Mouse (Mus musculus) megakaryocyte-erythroid progenitor cell, adult 5-6 weeks (primary cell): ENCODE measurements around the gene Glis1. TPM values are rescaled to one million over a fixed set of nuclear protein-coding genes. Genes with fewer than 3 reads are reported as not detected.

ENCODE experiments used
- ATAC-seq: replicated peaks from 2 replicates; pipeline ENCODE4 v1.8.0; 2016; ENCODE audit warnings: mild to moderate bottlenecking, inconsistent platforms; ENCODE audit not compliant: severe bottlenecking, poor library complexity, low FRiP score, low TSS enrichment
- total RNA-seq, 2 experiments: library from RNA; stranded (forward) in 1 of 2; stranded (reverse) in 1 of 2; fragments of 200-1000, 215-1000 nt in 1 of 2; fragments of >200 nt in 1 of 2; fragmentation: Nextera tagmentation in 1 of 2; gene quantifications; 2 replicates each; pipeline ENCODE4 v1.2.3; 2014 to 2017

Glis1 gene
- total RNA-seq, 2 experiments from 2014 or later = 1.4 TPM; not detected in 1

DNA sequence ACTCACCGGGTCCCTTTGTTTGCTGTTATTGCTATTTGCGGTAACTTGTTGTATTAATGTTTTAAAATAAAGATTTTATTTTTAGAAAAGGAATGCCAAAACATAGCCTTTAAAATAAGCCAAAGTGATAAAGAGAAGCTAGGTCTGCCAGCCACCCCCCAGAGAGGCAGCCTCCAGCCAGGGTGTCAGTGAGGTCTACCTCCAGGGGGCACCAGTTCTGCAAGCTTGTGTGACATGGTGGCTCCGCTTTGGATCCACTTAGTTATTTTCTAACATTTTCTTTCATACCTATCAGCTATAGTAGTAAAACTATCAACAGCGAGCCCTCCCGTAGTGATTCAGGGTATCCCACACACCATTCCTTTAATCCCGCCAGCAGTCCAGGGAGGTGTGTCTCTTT, 14.1 kb downstream of the Glis1 start:
- ATAC-seq = no peak

DNA sequence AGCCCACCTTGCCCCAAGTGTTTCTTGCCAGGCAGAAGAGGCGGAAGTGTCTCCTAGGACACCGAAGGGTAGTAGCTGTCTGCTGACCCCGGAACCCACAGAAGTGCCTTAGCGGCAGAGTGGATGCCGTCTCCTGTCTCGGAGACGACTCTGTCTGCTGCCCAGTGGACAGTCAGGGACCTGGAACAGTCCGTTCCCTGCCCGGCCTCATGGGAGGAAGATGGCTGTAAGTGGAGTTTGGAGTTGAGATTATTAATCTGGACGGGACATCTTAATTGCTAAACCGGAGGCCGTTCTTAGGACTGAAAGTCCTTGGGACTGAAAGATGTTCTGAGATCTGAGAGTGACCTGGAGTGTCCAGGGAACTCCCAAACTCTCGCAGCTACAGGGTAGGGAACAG, 15.1 kb downstream of the Glis1 start:
- no peak for ATAC-seq

DNA sequence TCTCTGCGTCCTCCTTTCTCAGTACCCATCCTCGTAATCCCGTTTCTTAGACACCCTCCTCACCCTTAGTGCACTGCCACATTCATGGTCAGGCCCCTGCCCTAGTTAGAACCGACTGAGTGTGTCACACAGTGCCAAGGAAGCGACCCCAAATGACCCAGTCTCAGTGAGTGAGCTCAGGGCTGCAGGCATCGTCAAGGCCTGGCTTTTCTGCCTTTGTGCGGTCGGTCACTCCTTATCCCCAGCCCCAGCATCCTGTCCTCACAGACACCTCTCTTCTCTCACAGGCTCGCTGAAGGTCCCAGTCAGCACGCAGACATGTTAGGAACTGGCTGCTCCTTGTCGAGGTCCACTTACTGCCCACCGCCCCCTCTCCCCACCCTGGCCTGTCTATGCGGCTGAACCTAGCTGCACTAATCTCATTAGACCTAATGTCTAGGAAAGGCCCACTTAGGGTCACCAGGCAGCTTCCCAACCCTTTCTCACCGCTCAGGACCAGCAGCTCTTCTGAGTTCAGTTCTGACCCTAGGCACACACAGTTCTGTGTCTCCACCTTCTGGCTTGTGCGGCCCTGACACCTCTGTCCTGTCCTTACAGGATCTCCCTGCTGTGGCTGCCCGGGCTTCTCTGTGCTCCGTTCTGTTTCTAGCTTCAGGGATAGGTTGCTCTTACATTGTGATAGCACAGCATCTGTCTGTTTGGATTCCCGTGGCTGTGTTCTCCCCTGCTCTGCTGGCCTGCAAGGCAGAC, 18.1 kb downstream of the Glis1 start:
- ATAC-seq = no peak

DNA sequence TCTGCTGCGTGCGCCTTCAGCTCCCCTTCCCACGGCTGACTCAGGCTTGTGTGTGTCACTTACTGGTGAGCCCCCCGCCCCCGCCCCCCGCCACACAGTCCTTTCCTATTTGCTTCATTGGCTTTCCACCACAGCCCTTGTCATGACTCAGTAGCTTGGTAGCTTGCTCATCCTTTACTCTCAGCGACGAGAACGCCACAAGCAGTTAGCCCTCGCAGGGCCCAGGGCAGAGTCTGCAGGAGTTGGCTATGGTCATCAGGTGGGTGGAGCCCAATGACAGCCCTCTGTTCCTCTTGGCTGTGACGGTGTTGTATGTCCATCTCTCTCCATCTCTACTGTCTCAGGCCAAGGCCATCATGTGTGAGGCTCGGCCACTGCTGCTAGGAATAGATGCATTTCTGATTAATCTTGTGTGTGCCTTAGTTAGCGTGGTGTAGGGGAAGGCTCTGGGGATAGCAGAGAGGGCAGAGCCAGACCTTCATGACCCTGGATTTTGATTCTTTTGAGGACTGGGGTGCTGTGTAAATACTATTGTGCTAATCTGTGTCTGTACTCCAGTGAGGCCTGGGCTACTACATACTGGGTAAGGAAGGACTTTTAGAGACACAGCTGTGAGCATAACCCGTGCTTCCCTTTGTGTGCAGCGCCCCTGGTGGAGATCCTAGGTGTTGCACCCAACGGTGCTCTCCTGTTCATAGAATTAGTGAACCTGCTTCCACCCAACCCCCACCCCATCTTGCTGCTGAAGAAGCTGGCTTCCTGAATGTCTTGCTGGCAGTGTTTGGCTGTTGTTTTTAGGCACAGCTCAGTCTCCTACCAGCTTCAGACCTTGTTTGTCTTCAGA, 19.0 kb downstream of the Glis1 start:
- peak; percentile 71 for ATAC-seq

DNA sequence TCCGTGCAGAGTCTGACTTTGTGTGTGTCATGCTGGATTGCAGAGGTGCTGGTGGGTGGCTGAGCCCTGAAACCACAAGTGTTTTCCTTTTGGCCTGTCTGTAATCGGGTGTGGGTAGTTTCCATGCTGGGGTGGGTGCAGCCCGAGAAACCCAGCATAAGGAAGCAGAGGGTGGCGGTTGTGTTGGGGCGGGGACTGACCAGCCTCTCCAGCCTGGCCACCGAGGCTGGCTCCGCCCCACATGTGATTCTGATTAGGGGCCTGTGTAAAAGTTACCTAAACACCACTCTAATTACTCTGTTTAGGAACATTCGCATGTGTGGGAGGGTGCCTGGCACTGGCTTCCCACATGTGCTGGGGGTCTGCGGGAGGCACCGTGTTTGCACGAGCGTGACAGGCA, 23.2 kb downstream of the Glis1 start:
- ATAC-seq = peak; percentile 57; the same call in 1 of the 2 replicates

DNA sequence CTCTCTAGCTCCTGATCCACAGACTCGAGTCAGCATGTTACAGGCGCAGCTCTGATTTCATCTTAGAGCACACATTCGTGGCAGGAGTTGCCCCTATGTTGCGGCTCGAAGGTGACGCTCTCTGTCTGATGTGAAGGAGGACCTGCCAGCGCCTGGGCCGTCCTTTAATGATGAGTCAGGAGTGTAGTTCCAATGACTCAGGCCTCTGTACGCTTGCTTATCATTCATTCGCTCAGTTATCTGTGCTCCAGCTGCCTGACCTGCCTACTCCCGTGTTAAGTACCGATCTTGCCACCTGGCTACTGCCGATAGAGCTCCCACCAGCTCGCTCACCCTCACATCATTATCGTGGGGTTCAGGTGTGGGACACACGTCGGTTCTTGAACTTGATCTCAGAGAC, 24.5 kb downstream of the Glis1 start:
- peak; percentile 57 for ATAC-seq

DNA sequence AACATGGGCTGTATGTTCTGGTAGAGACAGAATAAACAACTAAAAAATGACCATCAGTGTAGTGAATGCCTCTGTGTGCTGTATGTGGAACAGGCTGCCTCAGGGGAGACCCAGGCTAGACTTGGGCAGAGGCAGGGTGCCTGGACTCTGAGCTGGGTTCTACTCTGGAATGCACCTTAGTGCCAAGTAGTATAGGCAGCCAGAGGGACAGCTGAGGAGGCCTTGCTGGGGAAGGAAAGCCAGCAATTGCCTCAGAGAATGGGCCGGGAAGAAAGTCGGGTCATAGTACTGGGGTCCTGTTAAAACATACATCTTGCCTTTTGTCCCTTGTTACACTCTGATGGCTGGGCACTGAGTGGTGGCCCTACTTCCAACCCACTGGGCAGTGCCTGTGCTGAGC, 25.1 kb downstream of the Glis1 start:
- ATAC-seq = no peak

DNA sequence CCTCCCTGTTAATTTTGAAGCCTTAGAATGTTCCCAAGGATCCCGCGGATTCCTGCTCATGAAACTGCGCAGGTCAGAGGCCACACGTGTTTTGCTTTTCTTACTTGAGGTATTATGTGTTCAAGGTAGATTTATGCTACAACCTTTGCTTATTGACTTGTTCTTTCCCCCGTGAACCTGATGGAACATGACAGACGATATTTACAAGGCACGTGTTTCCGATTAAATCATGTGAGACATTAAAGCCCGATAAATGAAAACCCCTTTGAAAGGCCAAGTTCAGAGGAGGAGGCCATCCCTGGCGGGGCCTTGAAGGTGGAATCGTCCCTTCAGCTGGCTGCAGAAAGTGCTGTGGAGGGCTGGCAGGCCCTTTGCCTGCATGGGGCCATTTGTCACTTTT, 26.1 kb downstream of the Glis1 start:
- no peak for ATAC-seq

DNA sequence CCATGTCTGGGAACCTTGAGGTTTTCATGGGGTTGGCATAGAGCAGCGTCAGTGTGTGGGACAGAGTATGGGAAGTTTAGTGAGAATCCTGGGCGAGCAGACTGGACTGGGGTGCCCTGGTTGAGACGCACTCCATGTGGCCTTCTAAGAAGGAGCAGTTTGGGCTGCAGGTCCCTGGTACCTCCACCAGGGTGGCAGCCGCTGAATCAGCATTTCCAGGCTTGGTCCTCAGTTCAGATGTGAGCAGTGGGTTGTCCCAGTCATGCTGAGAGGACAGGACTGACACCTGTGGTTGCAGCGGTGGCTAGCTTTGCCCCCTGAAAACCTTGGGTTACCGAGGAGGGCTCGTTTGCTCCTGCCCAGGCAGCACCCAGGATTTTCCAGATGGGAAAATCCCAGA, 33.4 kb downstream of the Glis1 start:
- ATAC-seq = no peak

DNA sequence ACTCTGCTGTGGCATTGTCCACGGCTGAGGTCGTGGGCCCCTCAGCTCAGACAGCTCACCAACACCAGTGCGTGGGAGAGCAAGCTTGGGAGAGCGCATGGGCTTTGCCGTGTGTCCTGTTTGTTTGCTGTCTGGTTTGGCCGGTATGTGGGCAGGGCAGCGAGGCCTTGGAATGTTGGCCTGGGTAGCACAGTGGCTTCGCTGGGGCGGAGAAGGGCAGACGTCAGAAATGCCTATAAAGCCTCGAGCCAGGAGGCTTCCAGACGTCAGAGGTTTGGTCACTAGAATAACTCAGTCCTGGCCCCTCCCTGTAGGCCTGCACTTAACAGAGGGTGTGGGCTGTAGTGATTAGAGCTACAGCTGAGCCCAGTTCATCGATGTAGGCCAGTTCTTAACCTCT, 33.9 kb downstream of the Glis1 start:
- ATAC-seq = no peak

DNA sequence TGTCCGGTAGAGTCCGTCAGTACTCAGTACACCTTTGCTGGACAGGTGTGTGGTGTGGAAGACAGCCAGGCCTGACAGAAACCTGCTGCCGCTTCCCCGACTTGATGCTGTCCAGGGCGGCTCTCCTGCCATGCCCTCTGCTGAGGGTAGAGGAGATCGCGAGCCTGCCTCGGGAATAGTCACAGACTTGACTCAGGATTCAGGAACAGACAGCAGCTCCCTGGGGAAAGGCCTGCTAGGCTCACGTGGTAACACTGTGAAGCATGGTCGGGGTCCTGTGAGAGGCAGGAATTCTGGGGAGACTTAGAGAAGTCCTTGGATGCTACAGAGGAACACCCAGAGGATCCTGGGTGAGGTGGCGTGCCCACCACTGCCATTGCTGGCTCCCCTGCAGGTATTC, 34.4 kb downstream of the Glis1 start:
- ATAC-seq = no peak

DNA sequence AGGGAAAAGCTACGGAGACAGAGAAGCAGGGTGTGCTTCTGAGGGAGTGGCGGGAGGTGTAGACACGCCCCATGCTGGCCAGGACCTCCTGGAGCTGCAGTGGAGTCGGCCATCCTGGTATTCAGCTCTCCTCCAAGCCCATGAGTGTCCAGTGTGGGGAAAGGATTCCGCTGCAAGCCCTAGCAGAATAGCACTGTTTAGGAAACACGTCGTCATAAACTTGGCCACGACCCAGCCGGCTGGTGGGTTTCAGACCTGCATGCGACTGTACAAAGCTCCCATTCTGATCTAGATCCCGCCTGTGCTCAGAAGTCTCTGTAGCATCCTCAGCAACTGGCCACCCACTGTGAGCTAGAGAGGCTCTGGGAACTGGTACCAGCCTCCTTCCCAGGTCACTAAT, 41.9 kb downstream of the Glis1 start:
- ATAC-seq = no peak

DNA sequence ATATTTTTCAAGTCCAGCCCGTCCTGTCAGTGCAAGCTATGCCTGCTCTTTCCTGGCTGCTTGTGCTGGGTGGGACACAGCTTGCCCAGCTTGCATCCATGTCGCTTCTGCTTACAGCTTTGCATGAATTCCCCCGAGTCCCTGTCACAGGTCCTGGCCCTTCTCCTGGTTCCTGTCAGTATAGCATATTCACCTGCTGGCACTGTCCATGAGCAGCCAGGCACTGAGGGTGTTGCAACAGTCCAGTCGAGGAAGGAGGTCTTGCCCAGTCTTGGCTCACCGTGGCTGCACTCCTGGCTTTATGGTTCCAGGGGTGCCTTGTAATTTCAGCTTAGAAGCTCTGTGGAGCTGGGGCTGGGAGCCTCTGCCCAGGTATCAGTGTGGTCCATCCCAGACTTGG, 44.6 kb downstream of the Glis1 start:
- no peak for ATAC-seq

DNA sequence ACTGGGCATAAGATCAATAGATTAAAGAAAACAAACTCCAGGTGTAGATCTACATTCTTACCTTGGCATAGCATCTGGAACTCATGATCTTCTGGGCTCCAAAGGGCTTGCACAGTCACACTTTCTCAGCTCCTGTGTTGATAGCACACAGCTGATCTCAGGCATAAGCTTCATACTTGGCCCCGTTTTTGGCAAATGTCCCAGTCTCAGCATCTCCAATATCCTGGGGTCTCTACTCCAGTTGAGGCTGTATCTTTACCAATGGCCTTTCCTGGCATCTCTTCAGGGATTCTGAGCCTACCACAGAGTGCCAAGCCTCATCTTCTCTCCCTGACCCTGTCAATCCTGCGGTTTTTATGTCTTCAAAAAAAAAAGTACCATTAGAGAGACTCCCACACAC, 48.1 kb downstream of the Glis1 start:
- ATAC-seq = no peak

DNA sequence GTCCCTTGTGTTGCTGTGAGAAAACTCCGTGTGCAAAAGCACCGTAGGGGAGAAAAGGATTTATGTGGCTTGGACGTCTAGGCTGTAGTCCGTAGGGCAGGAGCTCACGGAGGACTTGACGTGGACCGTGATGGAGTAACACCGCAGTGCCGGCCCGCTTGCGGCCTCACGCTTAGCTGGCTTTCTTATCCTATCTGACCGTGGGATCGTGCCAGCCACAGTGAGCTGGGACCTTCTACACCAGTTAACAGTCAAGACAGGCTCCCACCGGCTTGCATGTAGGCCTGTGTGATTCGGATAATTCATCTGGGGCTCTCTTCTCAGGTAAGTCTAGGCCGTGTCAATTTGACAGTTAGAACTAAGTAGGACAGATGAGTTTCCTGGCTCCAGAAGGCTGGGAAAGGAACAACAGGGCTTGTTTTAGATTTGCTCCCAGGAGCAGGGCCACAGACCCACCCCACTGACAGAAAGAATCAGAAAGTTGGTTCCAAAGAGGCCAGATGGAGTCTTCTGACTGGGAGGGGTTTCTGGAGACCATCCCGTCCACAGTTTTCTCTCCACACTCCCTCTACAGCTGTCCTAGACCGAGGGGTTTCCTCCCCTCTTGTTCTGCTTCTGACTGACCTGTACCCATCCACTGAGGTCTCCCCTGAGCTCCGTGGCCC, 49.3 kb downstream of the Glis1 start:
- ATAC-seq = no peak

DNA sequence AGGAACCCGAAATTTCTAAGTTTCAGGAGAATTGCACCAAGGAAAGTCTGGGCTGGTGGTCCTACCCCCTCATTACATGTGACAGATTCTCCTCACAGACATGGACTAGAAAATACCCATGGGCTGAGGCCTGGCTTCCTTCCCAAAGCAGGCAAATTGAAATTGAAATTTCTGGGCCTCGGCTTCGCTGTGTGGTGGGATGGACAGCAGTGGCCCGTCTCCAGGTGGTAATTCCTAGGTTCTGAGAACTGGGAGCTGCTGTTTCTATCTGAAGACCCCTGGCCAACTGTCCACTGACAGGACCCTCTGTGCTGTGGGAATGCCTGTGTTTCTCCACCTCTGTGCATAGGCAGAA, 49.8 kb downstream of the Glis1 start:
- ATAC-seq = no peak

DNA sequence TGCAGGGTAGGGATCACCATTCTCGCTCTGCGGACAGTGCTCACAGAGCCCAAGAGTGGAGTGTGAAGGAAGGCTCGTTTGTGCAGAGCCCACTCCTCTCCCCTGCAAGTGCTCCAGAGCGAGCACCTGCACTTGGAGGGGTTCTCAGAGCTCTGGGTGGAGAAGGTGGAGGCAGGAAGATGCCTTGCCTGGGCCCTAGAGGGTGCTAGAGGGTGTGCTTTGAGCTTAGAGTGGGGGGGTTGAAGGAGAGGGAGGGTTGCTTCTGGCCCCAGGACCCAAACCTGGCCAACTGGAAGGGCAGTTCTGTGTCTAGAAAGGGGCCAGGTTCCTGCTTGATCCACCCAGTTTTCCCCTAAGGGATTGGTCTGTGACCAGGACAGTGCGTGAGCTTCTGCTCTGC, 51.5 kb downstream of the Glis1 start:
- ATAC-seq = peak; percentile 50; the same call in 1 of the 2 replicates

DNA sequence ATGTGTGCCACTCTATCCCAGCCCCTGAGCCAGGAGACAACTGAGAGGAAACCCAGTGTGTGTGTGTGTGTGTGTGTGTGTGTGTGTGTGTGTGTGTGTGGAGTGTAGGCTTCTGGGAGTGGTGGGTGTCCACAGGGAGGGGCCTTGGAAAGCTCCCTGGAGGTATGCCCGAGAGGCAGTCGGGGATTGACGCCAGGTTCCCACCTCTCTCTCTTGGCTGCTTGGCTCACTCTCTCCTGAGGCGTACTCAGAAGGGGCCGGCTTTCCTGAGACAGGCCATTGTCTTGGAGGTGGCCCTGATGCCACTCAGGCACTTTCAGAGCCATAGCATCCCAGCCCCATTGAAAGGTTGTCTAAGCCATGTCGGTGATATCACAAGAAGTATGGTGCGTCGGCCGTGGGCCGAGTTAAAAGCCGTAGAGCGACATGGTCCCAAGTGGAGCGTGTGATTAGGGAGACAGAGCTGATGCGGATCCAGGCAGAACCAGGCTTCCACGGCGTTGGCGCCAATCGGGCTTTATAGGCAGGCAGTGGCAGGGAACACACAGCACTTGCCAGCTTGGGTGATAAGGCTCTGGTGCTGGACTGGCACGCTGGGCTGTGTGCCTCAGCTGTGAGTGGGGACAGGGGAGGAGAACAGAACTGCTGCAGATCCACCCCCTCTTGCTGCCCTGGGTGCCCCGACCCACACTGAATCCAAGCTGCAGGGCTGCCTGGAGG, 54.9 kb downstream of the Glis1 start:
- no peak for ATAC-seq

DNA sequence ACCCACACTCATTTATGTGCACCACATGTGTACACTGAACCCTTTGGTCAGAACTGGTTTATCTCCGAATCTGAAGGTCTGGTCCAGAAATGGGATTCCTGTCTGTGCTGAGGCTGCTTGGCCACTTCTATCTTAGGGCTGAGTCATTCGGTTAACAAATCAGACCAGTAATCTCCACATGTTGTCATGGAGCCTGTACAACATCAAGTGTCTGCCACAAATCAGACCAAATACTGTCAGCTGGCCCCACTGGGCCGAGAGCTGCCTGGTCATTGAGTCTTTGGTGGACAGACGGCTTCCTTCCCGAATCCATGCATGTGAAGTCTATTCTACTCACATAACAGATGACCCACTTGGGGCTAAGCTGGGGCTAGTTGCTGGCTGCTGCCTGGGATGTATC, 58.6 kb downstream of the Glis1 start:
- no peak for ATAC-seq
